Mouse (Mus musculus): ENCODE measurements around the gene Prl7b1. TPM values are rescaled to one million over a fixed set of nuclear protein-coding genes. Genes with fewer than 3 reads are reported as not detected.

Prl7b1 gene
- total RNA-seq (2021): not detected
- long read RNA-seq, experiment 1: 0 reads
- long read RNA-seq, experiment 2: 0 reads

DNA sequence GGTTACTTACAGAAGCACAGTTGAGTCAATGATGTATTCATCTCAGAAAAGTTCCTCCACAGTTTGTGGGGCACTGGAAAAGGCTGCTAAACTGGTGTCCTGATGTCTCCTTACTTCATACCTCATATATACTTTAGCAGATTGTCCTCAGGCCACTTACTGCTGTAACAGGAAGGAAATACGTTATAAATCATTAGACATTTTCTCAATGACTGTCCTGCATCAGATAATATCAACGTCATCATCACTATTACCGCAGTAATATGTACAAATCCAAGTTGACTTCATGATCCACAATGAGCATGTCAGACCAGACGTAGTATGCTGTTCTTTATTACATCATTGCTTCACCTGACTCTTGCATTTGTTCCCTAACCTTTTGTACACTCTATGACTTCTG, at the start of gene Prl7b1:
Gene Prl7b1, minus strand, starts transcription at position 101 of the 400 bp plus-strand sequence.
- no peak for DNase-seq

DNA sequence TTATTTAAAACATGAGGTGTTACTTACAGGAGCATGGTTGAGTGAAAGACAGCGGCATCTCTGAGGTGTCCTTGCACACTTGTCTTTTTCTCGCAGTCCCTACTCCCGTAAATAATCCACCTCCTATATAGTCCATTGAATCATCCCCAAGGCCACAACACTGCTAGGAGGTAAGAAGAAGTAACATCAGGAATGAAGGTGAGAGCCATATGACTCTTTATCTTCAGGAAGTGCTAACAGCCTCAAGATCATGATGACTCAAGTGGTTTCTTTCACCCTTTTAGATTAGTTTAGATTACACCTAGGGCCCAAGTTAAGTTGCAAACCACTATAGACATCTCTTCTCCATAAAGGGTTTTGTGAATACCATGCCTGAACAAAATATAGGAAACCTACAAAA, 32.0 kb upstream of the Prl7b1 start, which contains the start of gene Prl7a1:
Gene Prl7a1, minus strand, starts transcription at position 101 of the 400 bp plus-strand sequence.
- no peak for DNase-seq

- DNase-seq: no peak
These were observed 28.3 kb downstream of the Prl7b1 start, which contains the start of gene Prl8a1 for GRCm38 (mm10) chr13:27582071-27582470. Prl8a1 (minus strand) TSS chr13:27582171.

GRCm38 (mm10) chr13:27564506-27564905, 45.9 kb downstream of the Prl7b1 start, which contains the start of gene Prl8a9:
Prl8a9 (minus strand) TSS chr13:27564606.
- no peak for DNase-seq

DNA sequence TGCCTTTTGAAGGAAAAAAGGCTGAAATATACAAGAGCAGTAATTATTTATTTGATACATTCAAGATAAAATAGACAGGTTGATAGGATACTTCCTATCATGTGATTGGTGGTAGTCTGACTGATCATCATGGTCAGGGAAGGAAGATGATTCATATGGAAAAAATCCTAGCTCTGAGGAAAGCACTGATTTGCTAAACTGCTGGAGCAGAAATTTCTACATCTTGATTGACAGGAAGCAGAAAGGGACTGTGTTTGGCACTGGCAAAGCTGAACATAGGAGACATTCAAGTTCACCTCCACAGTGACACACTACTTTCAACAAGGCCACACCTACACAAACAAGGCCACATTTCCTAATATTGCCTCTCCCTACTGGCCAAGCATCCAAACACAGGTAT, 57.0 kb downstream of the Prl7b1 start:
- DNase-seq: no peak

Other genes with a start within 250 kb of the Prl7b1 start
- not detected for gene Prl2b1, start 219.7 kb downstream of the Prl7b1 start, total RNA-seq (2021)
- gene Prl8a6, start 171.9 kb downstream of the Prl7b1 start, total RNA-seq (2021): not detected
- not detected for gene Prl8a8, start 97.4 kb downstream of the Prl7b1 start, total RNA-seq (2021)
- gene Prl8a9, start 46.0 kb downstream of the Prl7b1 start, total RNA-seq (2021): not detected
- gene Prl8a1, start 28.4 kb downstream of the Prl7b1 start, total RNA-seq (2021): not detected
- not detected for gene Prl7a1, start 31.9 kb upstream of the Prl7b1 start, total RNA-seq (2021)
- gene Prl7a2, start 57.5 kb upstream of the Prl7b1 start, total RNA-seq (2021): not detected
- not detected for gene Prl7d1, start 106.2 kb upstream of the Prl7b1 start, total RNA-seq (2021)
- gene Prl7c1, start 170.2 kb upstream of the Prl7b1 start, total RNA-seq (2021): not detected
- not detected for gene Prl2a1, start 191.1 kb upstream of the Prl7b1 start, total RNA-seq (2021)
- gene Prl2c1, start 238.8 kb upstream of the Prl7b1 start, total RNA-seq (2021): not detected

All from heart, adult 18-20 months (tissue).